Mouse (Mus musculus): ENCODE results near the gene Arf6.

Arf6 gene

DNA sequence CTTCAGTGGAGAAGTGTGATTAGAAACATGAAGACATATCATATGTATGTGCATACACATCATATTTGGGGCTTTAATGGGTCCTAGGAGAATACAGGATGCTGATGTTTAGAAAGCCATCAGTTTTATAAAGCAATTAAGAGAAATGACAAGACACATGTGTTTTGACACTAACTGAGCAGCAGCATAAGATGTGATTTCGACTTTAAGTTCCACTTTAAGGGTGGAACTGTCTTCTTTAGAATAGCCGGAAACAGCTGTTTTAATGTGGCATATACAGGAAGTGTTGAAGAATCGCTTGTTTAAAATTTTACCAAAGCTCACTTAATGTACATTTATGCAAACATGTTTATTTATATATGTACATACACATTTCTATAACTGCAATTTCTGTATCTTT is 41.4 kb downstream of the Arf6 start:
- no peak for DNase-seq (ENCODE audit: low spot score)

DNA sequence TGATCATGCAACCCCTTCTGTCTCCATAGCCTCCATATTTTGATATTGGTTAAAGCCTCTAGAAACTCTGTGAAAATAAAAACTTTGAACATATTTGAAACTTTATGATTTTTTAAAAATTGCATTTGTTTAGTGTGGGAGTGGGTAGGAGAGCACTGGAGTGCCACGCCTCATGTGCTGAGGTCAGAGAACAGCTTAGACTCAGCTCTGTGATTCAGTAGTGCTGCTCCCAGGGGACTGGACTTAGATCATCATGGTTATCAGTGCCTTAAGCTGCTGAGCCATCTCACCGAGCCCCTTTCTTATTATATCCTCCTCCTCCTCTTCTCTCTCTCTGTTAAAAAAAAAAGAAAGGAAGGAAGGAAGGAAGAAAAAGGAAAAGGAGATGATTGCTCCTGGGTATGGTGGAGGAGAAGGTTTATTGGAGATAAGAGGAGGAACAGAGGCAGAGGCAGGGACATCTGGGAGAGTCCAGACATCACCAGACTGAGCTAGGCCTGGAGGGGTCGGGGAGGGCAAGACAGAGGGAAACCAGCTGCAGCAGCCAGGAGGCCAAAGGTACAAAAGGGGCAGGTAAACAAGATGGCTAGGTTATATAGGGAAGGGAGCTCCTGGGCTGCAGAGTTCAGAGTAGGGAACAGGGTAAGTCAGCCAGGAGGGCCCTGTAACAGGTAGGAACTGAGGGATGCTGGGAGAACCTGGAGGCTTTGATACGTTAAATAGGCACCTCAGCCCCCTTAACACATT is 43.0 kb downstream of the Arf6 start:
- no peak for DNase-seq (ENCODE audit: low spot score)

DNA sequence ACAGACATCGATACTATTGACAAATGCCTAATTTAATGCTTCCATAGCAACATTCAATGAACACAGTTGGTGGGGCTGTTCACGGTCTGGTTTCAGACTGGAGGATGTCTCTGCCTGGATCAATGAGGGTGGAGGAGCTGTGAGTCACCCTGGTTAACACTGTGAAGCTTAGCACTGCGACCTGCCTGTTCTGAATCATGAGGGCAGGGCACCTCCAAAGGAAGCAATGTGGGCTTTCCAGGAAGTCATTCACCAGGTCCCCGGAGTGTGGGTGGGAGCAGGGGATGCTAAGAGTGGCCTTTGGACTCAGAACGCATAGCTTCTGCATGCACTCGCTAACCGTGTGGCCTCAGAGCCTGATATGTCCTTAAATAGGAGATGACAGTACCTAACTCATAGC is 44.8 kb downstream of the Arf6 start:
- DNase-seq (ENCODE audit: low spot score): no peak

DNA sequence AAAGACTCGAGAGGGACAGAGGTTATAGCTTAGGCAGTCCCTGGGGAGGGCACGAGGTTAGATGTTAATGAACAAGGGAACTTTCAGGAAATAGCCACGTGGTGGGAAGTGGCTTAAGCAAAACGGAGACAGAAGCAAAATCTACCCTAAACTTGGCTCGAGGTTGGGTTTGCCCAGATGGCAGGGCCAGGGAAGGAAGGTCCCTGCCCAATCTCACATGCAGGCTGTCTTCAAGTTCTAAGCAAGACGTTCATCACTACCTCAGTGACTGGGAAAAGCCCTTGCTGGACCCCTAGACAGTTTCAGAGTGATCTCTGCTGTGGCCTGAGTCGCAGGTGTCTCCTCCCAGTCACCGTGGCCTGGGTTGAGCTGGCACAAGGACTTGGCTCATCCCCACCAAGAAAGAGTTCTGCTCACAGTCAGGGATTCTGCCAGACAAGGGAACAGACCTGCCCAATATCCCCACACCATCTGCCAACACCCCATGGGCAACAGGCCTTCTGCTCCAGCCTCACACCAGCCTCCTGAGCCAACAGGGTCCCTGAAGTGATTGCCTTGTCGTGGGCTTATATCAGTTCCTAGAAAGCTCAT is 45.8 kb downstream of the Arf6 start:
- no peak for DNase-seq (ENCODE audit: low spot score)

- DNase-seq (ENCODE audit: low spot score): no peak
Observed at GRCm38 (mm10) chr12:69418606-69419005, 46.7 kb downstream of the Arf6 start.

DNA sequence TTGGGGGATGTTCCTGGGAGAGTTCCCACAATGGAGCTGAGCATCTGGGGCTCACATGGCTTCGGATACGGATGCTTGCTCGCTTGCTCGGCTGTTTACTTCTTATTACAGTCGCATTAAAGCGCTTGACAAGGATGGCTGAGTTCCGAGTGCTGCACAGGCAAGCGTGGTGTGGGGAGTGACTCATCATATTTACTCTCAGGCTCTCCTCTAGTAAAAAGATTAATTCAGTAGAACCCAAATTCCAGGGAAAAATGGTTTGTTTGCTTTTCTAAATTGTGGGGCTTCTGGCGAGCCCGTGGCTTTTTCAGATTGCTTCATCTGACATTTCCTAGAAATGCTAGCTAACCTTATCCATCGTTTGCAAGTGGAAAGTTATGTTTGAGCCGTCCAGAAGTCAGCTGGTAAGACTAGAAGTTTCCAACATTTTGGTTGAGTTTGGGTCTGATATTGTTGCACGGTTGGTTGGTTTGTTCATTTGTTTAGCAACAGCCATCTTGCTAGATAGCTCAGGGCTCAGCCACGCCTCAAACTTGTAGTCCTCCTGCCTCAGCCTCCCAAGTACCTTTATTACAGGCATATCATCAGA is 47.2 kb downstream of the Arf6 start:
- no peak for DNase-seq (ENCODE audit: low spot score)

- DNase-seq (ENCODE audit: low spot score): no peak
Observed at GRCm38 (mm10) chr12:69419606-69420005, 47.7 kb downstream of the Arf6 start.

- DNase-seq (ENCODE audit: low spot score): no peak
Observed at GRCm38 (mm10) chr12:69420716-69421115, 48.8 kb downstream of the Arf6 start.

DNA sequence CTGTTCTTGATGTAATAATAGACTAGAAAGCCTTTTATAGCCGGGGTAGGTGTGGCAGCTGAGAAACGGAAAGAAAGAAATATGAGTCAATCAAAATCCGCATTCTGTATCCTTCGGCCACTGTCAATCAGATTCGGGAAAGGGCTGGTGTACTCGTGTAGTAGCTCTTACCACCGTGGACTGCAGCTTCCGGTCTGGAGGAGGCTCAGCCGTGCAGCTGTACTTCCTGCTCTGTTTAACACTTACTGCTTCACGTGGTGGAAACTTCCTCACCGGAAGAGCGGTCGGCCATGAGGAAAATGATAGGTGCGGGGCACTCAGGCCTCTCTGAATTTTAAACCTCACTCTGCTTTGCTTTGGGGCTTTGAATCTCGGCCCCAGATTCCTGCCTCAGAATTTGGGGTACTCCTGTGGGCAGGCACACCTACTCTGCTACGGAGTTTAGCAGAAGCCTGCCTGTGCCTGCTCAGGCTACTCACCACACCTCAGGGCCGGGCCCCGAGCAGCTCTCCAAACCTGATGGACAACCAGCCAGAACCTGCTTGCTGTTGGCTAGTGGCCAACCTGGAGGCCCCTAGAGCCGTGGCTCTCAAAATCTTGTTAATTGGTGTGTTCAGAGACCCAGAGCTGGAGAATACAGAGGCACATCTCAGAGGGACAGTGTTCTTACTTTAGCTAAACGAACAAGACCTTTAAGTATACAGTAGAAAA is 51.0 kb downstream of the Arf6 start:
- no peak for DNase-seq (ENCODE audit: low spot score)
